ENCODE assay signal across 8 mouse cellular contexts in genomic region chr11:19020371-19020824, GRCm38 (mm10). TPM values are rescaled to one million over a fixed set of nuclear protein-coding genes. Genes with fewer than 3 reads are reported as not detected.
DNase-seq lines count a peak whose midpoint lies in the region; ATAC-seq and TF ChIP-seq lines count a peak whose summit lies in the region.

No protein-coding gene starts in this region.

- peaks cover 28% of the 10 kb centered on the region for H3K79me3 ChIP-seq in C2C12 (ENCODE audit: low read depth)

- H3K9ac ChIP-seq in forebrain, embryonic 13.5 days: peak overlapping the region; percentile 89
- H3K9ac ChIP-seq in heart, postnatal 0 days (replicated peaks; ENCODE audit: low read depth, low read length): peak overlapping the region; percentile 89
- H3K9ac ChIP-seq in liver, embryonic 16.5 days (ENCODE audit: low read depth, low read length): peak overlapping the region; percentile 59; the same call in 1 of the 2 replicates
- H3K9ac ChIP-seq in neural tube, embryonic 13.5 days: peak overlapping the region; percentile 100

- peaks cover 33% of the 10 kb centered on the region for H3K79me2 ChIP-seq in C2C12 (ENCODE audit: control insufficient read depth, insufficient read depth)

- H3K36me3 ChIP-seq in C2C12 (ENCODE audit: control insufficient read depth, insufficient read depth): no peaks in the 10 kb centered on the region
- no peaks in the 10 kb centered on the region for H3K36me3 ChIP-seq in forebrain, embryonic 13.5 days (ENCODE audit: poor library complexity, severe bottlenecking)
- no peaks in the 10 kb centered on the region for H3K36me3 ChIP-seq in heart, postnatal 0 days (replicated peaks; ENCODE audit: control insufficient read depth, insufficient read depth, low read length)
- no peaks in the 10 kb centered on the region for H3K36me3 ChIP-seq in liver, embryonic 16.5 days (ENCODE audit: control insufficient read depth, insufficient read depth)
- no peaks in the 10 kb centered on the region for H3K36me3 ChIP-seq in neural tube, embryonic 13.5 days

- peak; percentile 73 for TF ChIP-seq EP300 in heart, postnatal 0 days (IDR thresholded peaks at IDR 0.05; ENCODE audit: low read depth)

- peak overlapping the region; percentile 85 for H3K4me2 ChIP-seq in forebrain, embryonic 13.5 days
- H3K4me2 ChIP-seq in heart, postnatal 0 days (ENCODE audit: low read depth, low read length): peak overlapping the region; percentile 98
- peak overlapping the region; percentile 74 for H3K4me2 ChIP-seq in liver, embryonic 16.5 days (ENCODE audit: low read depth, low read length)
- H3K4me2 ChIP-seq in neural tube, embryonic 13.5 days: peak overlapping the region; percentile 92

- peak; percentile 91 for ATAC-seq in forebrain, embryonic 13.5 days
- peak; percentile 78 for ATAC-seq in heart, postnatal 0 days (ENCODE audit: insufficient read depth, low read depth)
- peak; percentile 75 for ATAC-seq in liver, embryonic 16.5 days (ENCODE audit: low read depth)
- peak; percentile 88 for ATAC-seq in neural tube, embryonic 13.5 days (ENCODE audit: low read depth)

- peak overlapping the region; percentile 56 for H3K4me3 ChIP-seq in C2C12 (ENCODE audit: insufficient read depth, poor library complexity, severe bottlenecking)
- H3K4me3 ChIP-seq in forebrain, embryonic 13.5 days: peak overlapping the region; percentile 61
- H3K4me3 ChIP-seq in heart, postnatal 0 days (ENCODE audit: low read depth, low read length): peak overlapping the region; percentile 73
- peak overlapping the region; percentile 66 for H3K4me3 ChIP-seq in liver, embryonic 16.5 days (ENCODE audit: low read depth, low read length)
- H3K4me3 ChIP-seq in neural tube, embryonic 13.5 days: peak overlapping the region; percentile 77

- DNase-seq in c-Kit-positive CD71-negative TER-119-negative erythroid progenitor cells, embryonic 14.5 days (ENCODE audit: low read depth): peak; percentile 77
- peak; percentile 97 for DNase-seq in heart, postnatal 0 days (ENCODE audit: low spot score)
- DNase-seq in kidney, postnatal 4 days: peak; percentile 89 to 94
- DNase-seq in telencephalon, adult 2 months (ENCODE audit: low read depth, low spot score): peak; percentile 88

- TF ChIP-seq CTCF in C2C12 (IDR thresholded peaks at IDR 0.05; ENCODE audit: control insufficient read depth, insufficient read depth, insufficient read length): no peak
- peak; percentile 16; the same call in 1 of the 2 replicates for TF ChIP-seq CTCF in heart, postnatal 0 days (IDR thresholded peaks at IDR 0.05; ENCODE audit: low read depth)

- no peaks in the 10 kb centered on the region for H3K9me3 ChIP-seq in forebrain, embryonic 13.5 days (replicated peaks)
- no peaks in the 10 kb centered on the region for H3K9me3 ChIP-seq in heart, postnatal 0 days (replicated peaks; ENCODE audit: control insufficient read depth, low read length)
- no peaks in the 10 kb centered on the region for H3K9me3 ChIP-seq in liver, embryonic 16.5 days (replicated peaks; ENCODE audit: control insufficient read depth, low read length)
- H3K9me3 ChIP-seq in neural tube, embryonic 13.5 days: no peaks in the 10 kb centered on the region

- H3ac ChIP-seq in C2C12 (ENCODE audit: control insufficient read depth, insufficient read length, low read depth): peak overlapping the region; percentile 66

- 0% methylated on average over 25 of the region's 25 CpGs for WGBS in forebrain, embryonic 13.5 days
- 0% methylated on average over 25 of the region's 25 CpGs for WGBS in heart, postnatal 0 days
- under 1% methylated on average over 25 of the region's 25 CpGs for WGBS in liver, embryonic 16.5 days (ENCODE audit: insufficient replicate concordance)
- WGBS in neural tube, embryonic 13.5 days: 0% methylated on average over 25 of the region's 25 CpGs

- peak overlapping the region; percentile 97 for H3K27ac ChIP-seq in forebrain, embryonic 13.5 days
- peak overlapping the region; percentile 99 for H3K27ac ChIP-seq in heart, postnatal 0 days (ENCODE audit: low read depth)
- H3K27ac ChIP-seq in liver, embryonic 16.5 days (ENCODE audit: low read length): peak overlapping the region; percentile 81; the same call in 1 of the 2 replicates
- peak overlapping the region; percentile 100 for H3K27ac ChIP-seq in neural tube, embryonic 13.5 days (replicated peaks)

- H3K4me1 ChIP-seq in forebrain, embryonic 13.5 days: peaks cover 33% of the 10 kb centered on the region
- peaks cover 8% of the 10 kb centered on the region; the same call in 1 of the 2 replicates for H3K4me1 ChIP-seq in heart, postnatal 0 days (ENCODE audit: control insufficient read depth, insufficient read depth)
- no peaks in the 10 kb centered on the region for H3K4me1 ChIP-seq in liver, embryonic 16.5 days (ENCODE audit: control insufficient read depth, low read depth, low read length)
- peaks cover 38% of the 10 kb centered on the region for H3K4me1 ChIP-seq in neural tube, embryonic 13.5 days (replicated peaks)

- H3K27me3 ChIP-seq in C2C12 (ENCODE audit: control insufficient read depth, insufficient read depth, insufficient read length): no peaks in the 10 kb centered on the region
- peaks cover 52% of the 10 kb centered on the region for H3K27me3 ChIP-seq in forebrain, embryonic 13.5 days
- H3K27me3 ChIP-seq in heart, postnatal 0 days (ENCODE audit: control insufficient read depth, insufficient read depth, low read length): no peaks in the 10 kb centered on the region
- peaks cover 58% of the 10 kb centered on the region for H3K27me3 ChIP-seq in liver, embryonic 16.5 days (ENCODE audit: control insufficient read depth, insufficient read depth, low read depth, low read length)
- H3K27me3 ChIP-seq in neural tube, embryonic 13.5 days: no peaks in the 10 kb centered on the region

TF ChIP-seq in C2C12, 6 proteins besides CTCF, POLR2A, EP300 and RAD21:
- TF ChIP-seq FOSL1 (IDR thresholded peaks at IDR 0.05; ENCODE audit: insufficient read depth, low read length, poor library complexity, severe bottlenecking) (no peak), USF1 (IDR thresholded peaks at IDR 0.05; ENCODE audit: low read depth) (no peak), MAX (IDR thresholded peaks at IDR 0.05) (peak; percentile 33), MYOD1 (IDR thresholded peaks at IDR 0.05; ENCODE audit: control insufficient read depth, insufficient read length, low read depth) (no peak)
TF ChIP-seq in C2C12: peak in this region for 1.

RNA-seq across cellular contexts. Expression of gene Meis1, which starts 1.6 kb away (rescaled TPM):
- 6.8 TPM for polyA plus RNA-seq in C2C12 (2012; fragmentation: generic; extraction: Trizol)
- polyA plus RNA-seq in forebrain, embryonic 13.5 days (2015; fragmentation: Nextera tagmentation; extraction: Ambion mirVana): 28.6 and 46.9 TPM in 2 replicates
- 24.8 and 34.8 TPM in 2 replicates for total RNA-seq in heart, postnatal 0 days (2014; rRNA removed; ENCODE audit: low replicate concordance)
- polyA plus RNA-seq in heart, postnatal 0 days (2015; fragmentation: Nextera tagmentation; extraction: Ambion mirVana): 35.4 and 36.5 TPM in 2 replicates
- 8.0 and 8.5 TPM in 2 replicates for polyA plus RNA-seq in liver, embryonic 16.5 days (2015; fragmentation: Nextera tagmentation; extraction: Ambion mirVana)
- polyA plus RNA-seq in neural tube, embryonic 13.5 days (2015; fragmentation: Nextera tagmentation; extraction: Ambion mirVana): 159 and 171 TPM in 2 replicates

Comparison
In these comparisons a context has a peak if more than half of its experiments do, and no peak if none do; other contexts are left out.
1. Peak in every context shown above with its lines: DNase-seq, ATAC-seq, H3K4me3 ChIP-seq and H3K27ac ChIP-seq.